Mouse (Mus musculus) lung, postnatal 25 days (tissue): Measurements from ENCODE around the gene Rnf121.

ENCODE experiments used
- DNase-seq: peaks from one replicate; pipeline ENCODE4 v3.0.0; 2022; ENCODE audit warnings: low spot score

Gene Rnf121

DNA sequence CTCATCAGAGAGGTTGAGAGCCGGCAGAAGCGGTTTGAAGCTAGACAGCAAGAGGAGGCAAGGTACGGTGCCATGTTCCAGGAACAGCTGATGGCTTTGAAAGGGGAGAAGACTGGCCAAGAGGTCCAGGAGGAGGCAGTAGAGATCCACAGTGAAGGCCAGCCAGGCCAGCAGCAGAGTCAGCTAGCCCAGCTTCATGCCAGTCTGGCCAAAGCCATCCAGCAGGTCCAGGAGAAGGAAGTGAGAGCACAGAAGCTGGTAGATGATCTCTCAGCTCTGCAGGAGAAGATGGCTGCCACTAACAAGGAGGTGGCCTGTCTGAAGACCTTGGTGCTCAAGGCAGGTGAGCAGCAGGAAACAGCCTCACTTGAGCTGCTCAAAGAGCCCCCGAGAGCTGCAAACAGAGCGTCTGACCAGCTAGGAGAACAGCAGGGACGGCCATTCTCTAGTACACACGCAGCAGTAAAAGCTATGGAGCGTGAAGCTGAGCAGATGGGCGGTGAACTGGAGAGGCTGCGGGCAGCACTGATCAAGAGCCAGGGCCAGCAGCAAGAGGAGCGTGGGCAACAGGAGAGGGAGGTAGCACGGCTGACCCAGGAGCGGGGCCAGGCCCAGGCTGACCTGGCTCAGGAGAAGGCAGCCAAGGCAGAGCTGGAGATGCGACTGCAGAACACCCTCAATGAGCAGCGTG, 65.7 kb downstream of the Rnf121 start:
- DNase-seq, result no peak

DNA sequence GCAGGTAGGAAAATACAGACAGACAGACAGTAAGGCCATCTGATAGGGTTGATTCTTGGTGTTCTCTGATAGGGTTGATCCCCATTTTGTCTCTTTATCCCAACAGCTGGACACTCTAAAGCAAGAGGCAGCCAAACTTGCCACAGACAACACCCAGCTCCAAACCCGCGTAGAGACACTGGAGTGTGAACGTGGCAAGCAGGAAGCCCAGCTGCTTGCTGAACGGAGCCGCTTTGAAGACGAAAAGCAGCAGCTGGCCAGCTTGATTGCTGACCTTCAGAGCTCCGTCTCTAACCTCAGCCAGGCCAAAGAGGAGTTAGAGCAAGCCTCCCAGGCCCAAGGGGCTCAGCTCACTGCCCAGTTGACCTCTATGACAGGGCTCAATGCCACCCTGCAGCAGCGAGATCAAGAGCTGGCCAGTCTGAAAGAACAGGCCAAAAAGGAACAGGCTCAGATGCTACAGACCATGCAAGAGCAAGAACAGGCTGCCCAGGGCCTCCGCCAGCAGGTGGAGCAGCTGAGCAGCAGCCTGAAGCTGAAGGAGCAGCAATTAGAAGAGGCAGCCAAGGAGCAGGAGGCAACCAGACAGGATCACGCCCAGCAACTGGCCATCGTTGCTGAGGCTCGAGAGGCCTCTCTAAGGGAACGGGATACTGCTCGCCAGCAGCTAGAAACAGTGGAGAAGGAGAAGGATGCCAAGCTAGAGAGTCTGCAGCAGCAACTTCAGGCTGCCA, 66.9 kb downstream of the Rnf121 start:
- DNase-seq, result peak; percentile 82

DNA sequence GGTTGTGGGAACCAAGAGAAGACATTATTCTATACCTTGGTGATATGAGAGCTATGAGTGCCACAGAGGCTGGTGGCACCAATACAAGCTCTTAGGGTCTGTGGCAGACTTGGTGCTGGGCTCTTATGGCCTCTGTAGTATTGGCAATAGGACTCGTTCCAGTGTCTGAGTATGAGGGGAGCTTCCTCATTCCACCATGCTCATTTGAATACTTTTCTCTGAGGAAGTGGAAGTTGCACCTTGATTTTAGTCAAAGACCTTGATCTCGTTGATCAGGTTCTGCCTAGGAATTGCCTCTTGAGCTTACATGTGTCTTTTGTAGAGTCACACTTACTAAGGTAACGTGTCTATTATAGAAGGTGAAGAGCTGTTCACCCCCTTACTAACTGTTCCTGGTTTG, 71.0 kb downstream of the Rnf121 start:
- DNase-seq, result no peak

DNA sequence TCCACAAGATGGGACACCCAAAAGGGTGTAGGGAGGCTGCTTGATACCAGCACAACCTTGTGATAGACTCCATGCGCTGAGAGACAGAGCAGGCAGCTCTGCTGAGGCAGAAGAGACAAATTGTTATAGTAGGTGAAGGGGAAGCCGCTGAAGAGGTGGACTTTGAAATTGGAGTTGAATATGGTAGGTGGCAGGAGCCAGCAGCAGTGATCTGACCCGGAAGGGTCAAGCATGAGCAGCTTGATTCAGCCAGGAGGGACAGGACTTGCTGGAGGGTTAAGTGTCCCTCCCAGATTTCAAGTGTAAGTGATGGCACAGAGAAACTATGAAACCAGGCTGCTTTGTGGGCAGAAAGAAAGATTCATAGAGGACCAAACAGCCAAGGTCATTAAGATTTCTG, 80.2 kb downstream of the Rnf121 start:
- no peak for DNase-seq

DNA sequence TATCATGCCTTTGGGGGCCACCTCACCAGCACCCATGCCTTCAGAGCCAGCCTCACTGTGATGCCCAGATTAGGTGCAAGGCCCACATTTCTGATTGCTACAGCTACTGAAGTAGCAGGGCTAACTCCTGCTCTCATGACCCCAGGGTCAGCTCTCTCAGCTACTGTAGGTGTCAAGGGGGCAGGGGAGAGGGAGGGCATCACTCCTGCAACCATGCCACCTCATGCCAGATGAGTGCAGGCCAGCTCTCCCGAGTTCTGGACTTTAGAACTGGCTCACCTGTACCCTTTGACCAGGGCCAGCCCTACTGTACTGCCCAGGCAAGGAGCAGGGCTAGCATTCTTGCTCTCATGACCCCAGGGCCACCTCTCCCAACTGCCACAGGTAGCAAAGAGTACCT, 82.5 kb downstream of the Rnf121 start:
- DNase-seq, result no peak

DNA sequence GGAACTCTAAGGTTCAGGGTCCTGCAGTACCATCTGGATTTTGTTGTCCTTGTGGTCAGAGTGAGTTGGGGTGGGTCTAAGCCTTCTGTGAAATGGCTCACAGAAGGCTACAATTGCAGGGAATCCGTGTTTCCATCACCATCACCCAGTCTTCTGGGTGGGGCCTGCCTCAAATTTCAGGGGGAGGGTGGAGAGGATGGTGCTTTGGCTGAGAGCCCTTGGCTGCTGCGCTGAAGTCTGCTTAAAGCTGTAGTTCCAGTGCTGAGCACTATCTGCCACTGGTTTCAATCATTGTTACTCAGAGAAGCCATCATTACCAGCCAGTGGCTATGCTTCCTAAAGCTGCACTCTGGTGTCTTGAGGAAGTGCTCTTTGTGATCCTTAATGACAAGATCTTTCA, 90.8 kb downstream of the Rnf121 start:
- DNase-seq, result peak; percentile 39

DNA sequence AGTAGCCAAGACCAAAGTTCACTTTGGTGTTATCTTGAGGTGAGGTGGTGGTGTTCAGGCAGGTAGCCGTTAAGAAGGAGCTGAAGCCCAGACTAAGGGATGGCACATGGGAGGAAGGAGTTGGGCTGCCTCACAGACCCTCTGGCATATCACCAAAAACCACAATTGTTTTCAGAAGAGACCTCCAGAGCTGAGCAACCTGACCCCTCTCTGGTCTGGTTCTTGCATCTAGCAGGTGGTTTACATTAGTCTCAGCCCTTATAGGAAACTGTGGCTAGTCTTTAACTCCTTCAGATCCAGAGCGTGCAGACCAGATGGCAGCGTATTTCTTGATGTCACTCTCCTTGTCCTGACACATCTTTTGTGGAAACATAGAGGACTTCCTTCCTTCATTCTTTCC, 91.5 kb downstream of the Rnf121 start:
- no peak for DNase-seq

DNA sequence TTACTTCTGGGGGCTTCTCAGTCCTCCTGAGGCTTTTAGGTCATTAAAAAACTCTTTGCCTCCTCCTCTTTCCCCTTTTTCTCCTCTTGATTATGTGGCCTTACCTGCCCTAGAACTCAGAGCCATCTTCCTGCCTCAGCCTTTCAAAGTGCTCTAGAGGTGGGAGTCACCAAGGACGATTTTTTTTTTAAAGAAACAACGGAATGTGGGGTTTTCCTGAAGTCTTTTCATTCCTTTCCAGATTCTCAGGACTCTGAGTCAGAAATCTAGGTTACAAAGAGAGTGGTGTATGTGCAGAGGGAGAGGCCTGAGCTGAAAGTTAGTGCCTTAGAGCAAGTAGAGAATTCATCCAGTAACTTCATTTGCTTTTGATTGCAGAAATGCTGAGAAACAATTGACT, 93.5 kb downstream of the Rnf121 start:
- no peak for DNase-seq

DNA sequence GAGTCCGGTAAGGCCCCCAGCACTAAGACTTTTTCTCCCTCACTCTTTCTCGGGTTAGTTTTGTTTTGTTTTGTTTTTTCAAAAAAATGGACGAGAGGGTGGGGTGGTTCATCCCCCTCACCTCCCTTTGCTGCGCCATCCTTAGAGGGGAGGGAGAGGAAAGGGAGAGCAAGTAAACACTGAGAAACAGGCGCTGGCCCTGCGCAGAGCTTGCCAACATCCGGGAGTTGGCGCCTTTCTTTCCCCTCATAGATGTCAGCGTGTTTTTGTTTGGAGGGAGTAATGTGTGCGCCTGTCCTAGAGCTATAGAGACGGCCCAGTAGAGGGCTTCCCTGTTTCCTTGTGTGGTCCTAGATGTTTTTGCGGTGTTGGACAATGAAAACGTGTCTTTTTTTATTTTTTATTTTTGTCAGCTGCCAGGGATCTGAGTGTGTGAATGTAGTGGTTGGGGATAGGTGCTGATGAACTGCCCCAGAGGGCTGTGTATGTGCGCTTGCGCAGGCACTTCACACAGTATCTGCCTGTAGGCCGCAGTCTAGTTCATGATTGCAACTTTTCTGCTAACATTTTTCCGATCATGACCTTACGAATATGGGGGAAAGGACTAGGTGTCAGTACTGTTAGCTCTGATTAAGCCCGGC, 94.3 kb downstream of the Rnf121 start:
- DNase-seq, result peak; percentile 88

DNA sequence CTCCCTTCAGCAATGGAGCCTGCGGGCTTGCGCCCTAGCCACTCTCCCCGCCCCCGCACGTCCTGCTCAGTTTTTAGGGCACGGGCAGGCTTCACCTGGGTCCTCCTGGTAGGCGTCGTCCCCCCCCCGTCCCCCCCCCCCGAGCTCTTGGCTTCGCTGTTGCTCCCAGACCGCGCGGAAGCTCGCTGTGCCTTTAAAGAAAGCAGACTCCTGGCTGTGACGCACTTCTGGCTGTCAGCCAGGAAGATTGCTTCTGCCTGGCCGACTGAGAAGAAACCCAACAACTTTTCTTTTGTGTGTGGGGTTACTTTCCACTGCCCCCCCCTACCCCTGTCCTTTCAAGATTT, 94.9 kb downstream of the Rnf121 start:
- peak; percentile 94 for DNase-seq

DNA sequence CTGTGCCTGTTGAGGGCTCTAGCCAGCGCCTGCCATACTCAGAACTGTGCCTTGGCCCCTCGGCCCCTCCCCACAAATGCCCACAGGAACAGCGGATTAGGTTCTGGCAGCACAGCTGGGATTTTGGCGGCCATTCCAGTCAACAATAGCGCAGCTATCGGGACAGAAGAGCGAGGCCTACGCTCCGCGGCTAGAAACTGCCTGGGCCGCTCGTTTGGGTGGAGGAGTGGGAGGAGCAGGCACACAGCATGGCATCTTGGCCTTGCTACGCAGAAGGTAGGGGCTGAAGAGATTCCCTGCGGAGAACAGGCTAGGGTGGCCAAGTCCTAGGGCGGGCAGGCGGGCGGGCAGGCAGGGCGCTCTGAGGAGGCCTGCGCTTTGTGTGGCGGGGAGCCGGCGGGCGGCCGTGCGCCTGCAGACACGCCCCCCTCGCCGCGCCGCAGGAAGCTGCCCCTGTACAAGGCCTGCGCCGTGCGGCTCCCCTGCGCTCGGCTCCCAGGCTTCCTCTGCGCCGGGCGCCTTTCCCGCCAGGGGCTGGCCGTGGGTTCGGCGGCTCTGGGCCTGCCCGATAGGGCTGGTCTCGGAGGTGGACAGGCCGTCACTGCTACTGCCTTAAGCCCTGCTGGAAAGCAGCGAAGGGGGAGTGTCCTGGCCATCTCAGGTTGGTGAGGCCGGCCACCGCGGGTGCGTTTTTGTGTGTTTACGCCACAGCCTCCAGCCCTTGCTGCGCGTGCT, 95.4 kb downstream of the Rnf121 start:
- peak; percentile 84 for DNase-seq
